Mouse (Mus musculus) midbrain, embryonic 14.5 days (tissue): ENCODE measurements around the gene Aars2. TPM values are rescaled to one million over a fixed set of nuclear protein-coding genes. Genes with fewer than 3 reads are reported as not detected.

Experiments used
- ATAC-seq: fragments of 200-750 bp; cut with Nextera tagmentation; 2 replicates; pipeline ENCODE4 v1.8.0; 2017; ENCODE audit warnings: moderate number of reproducible peaks, moderate library complexity; ENCODE audit not compliant: low FRiP score, low TSS enrichment
- DNase-seq: peaks from one replicate; pipeline ENCODE4 v3.0.0-alpha.2; 2015
- H3K27ac ChIP-seq: fragments of 300-500 bp; sonication (generic); replicated peaks from 2 replicates; pipeline ENCODE4 v1.5.1; 2014; ENCODE audit warnings: mild to moderate bottlenecking, low read depth, low read length, moderate library complexity
- H3K27me3 ChIP-seq: fragments of 300-500 bp; sonication (generic); 2 replicates; pipeline ENCODE4 v1.6.1; 2014; ENCODE audit warnings: low read length, control low read depth, mixed read lengths; ENCODE audit not compliant: control insufficient read depth, insufficient read depth
- H3K36me3 ChIP-seq: fragments of 300-500 bp; sonication (generic); 2 replicates; pipeline ENCODE4 v1.6.1; 2014; ENCODE audit warnings: low read length, control low read depth; ENCODE audit not compliant: control insufficient read depth, insufficient read depth
- H3K4me1 ChIP-seq: fragments of 300-500 bp; sonication (generic); 2 replicates; pipeline ENCODE4 v1.6.1; 2014; ENCODE audit warnings: mild to moderate bottlenecking, antibody characterized with exemption, low read length, control low read depth; ENCODE audit not compliant: control insufficient read depth, insufficient read depth
- H3K4me2 ChIP-seq: fragments of 300-500 bp; sonication (generic); 2 replicates; pipeline ENCODE4 v1.6.1; 2014; ENCODE audit warnings: mild to moderate bottlenecking, low read length, moderate library complexity
- H3K4me3 ChIP-seq: fragments of 300-500 bp; sonication (generic); replicated peaks from 2 replicates; pipeline ENCODE4 v1.5.1; 2014; ENCODE audit warnings: low read depth, low read length
- H3K9ac ChIP-seq: fragments of 300-500 bp; sonication (generic); replicated peaks from 2 replicates; pipeline ENCODE4 v1.6.1; 2014; ENCODE audit warnings: mild to moderate bottlenecking, low read length, moderate library complexity
- H3K9me3 ChIP-seq: fragments of 300-500 bp; sonication (generic); 2 replicates; pipeline ENCODE4 v1.6.1; 2016; ENCODE audit warnings: low read length, control low read depth, mixed read lengths; ENCODE audit not compliant: control insufficient read depth
- WGBS: fragments of 180-500 bp; shearing (Covaris S2); extraction: QIAGEN DNeasy Blood & Tissue Kit; methylation state at CpG from one replicate; pipeline ENCODE4 v1.1.7; 2014; 5-methylcytosine and 5-hydroxymethylcytosine counted together
- polyA plus RNA-seq: library from polyadenylated mRNA; unstranded; fragments of >200 nt; fragmentation: Nextera tagmentation; extraction: Ambion mirVana; gene quantifications from 2 replicates; pipeline ENCODE4 v1.2.1, GENCODE M21; 2014

The Aars2 gene
- polyA plus RNA-seq, 1 experiment from 2014 or later = 14.8 TPM

DNA sequence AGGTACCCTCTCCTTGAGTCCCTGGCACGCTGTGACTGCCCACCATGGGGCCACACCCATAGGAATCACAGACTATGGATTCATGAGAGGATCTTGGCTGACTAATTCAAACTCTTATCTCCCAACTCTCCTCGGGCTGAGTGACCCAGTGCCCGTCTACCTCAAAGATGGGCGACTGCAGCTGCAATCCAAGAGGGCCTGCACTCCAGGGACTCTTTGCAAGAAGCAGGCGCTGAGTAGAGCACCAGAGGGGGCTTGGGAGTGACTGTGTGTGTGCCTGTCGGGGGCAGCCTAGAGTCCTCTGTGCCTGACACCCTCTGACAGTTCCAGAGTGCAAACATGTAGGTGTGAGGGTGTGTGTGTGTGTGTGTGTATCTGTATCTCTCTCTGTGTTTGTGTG, 35.5 kb downstream of the Aars2 start:
- H3K27me3 ChIP-seq = peaks cover 24% of the 10 kb centered on the region
- H3K4me1 ChIP-seq = peaks cover 21% of the 10 kb centered on the region
- H3K36me3 ChIP-seq = peaks cover 35% of the 10 kb centered on the region
- H3K9ac ChIP-seq = no peak overlapping the region
- H3K4me2 ChIP-seq = no peak overlapping the region
- H3K27ac ChIP-seq = no peak overlapping the region
- no peak overlapping the region for H3K4me3 ChIP-seq
- 40% methylated on average over 6 of the region's 6 CpGs for WGBS
- no peaks in the 10 kb centered on the region for H3K9me3 ChIP-seq
- ATAC-seq (no peak), DNase-seq (no peak)

DNA sequence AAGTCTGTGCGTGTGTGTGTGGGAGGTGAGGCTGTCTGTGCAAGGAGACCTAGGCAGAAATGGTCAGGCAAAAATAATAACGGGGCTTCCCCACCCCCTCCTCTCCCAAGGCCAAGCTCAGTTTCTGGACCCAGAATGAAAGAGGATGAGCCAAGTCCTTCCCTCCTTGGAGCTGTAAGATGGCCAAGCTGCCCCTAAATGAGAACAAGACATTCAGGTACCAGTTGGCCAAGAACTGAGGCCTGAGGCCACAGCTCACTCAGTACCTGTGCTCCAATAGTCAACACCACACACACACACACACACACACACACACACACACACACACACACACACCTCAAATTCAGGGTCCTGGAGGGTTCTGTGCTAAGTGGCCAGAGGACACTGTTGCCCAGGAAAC, 36.1 kb downstream of the Aars2 start:
- Histone ChIP-seq H3K27me3 (peaks cover 29% of the 10 kb centered on the region), H3K4me2 (no peak overlapping the region), H3K9ac (no peak overlapping the region), H3K4me3 (no peak overlapping the region), H3K36me3 (peaks cover 35% of the 10 kb centered on the region), H3K9me3 (no peaks in the 10 kb centered on the region), H3K27ac (no peak overlapping the region), H3K4me1 (peaks cover 25% of the 10 kb centered on the region)
- 83% methylated on average over 2 of the region's 2 CpGs for WGBS
- ATAC-seq (no peak), DNase-seq (no peak)

GRCm38 (mm10) chr17:45543115-45543514, 36.5 kb downstream of the Aars2 start:
- no peak overlapping the region for H3K4me2 ChIP-seq
- H3K36me3 ChIP-seq = peaks cover 35% of the 10 kb centered on the region
- peaks cover 29% of the 10 kb centered on the region for H3K4me1 ChIP-seq
- H3K27ac ChIP-seq = no peak overlapping the region
- no peak for ATAC-seq
- peaks cover 31% of the 10 kb centered on the region for H3K27me3 ChIP-seq
- H3K4me3 ChIP-seq = no peak overlapping the region
- no peak overlapping the region for H3K9ac ChIP-seq
- DNase-seq = no peak
- no peaks in the 10 kb centered on the region for H3K9me3 ChIP-seq
- WGBS = 54% methylated on average over 1 of the region's 1 CpGs

GRCm38 (mm10) chr17:45544001-45544872, 37.6 kb downstream of the Aars2 start:
- no peak overlapping the region; the same call in 1 of the 2 replicates for H3K9ac ChIP-seq
- 12% methylated on average over 24 of the region's 24 CpGs for WGBS
- peaks cover 33% of the 10 kb centered on the region for H3K4me1 ChIP-seq
- H3K27me3 ChIP-seq = peaks cover 31% of the 10 kb centered on the region
- peaks cover 35% of the 10 kb centered on the region for H3K36me3 ChIP-seq
- peak overlapping the region; percentile 35; the same call in 1 of the 2 replicates for H3K4me2 ChIP-seq
- ATAC-seq (no peak), DNase-seq (peak; percentile 73)
- H3K4me3 ChIP-seq = peak overlapping the region; percentile 12; the same call in 1 of the 2 replicates
- 0 out of 2 replicates have a peak overlapping the region, but pooled peaks have one; percentile 20 for H3K27ac ChIP-seq
- H3K9me3 ChIP-seq = no peaks in the 10 kb centered on the region

- Histone ChIP-seq H3K4me3 (peak overlapping the region; percentile 12; the same call in 1 of the 2 replicates), H3K9ac (peak overlapping the region; percentile 23; the same call in 1 of the 2 replicates), H3K9me3 (no peaks in the 10 kb centered on the region), H3K4me2 (peak overlapping the region; percentile 35), H3K27me3 (peaks cover 31% of the 10 kb centered on the region), H3K27ac (0 out of 2 replicates have a peak overlapping the region, but pooled peaks have one; percentile 20), H3K36me3 (peaks cover 35% of the 10 kb centered on the region), H3K4me1 (peaks cover 34% of the 10 kb centered on the region)
- ATAC-seq = no peak
- 3% methylated on average over 46 of the region's 46 CpGs for WGBS
- peak; percentile 64 for DNase-seq
Measured at GRCm38 (mm10) chr17:45544873-45545277, 38.2 kb downstream of the Aars2 start.

GRCm38 (mm10) chr17:45545278-45545961, 38.8 kb downstream of the Aars2 start:
- peaks cover 39% of the 10 kb centered on the region for H3K4me1 ChIP-seq
- H3K27me3 ChIP-seq = peaks cover 31% of the 10 kb centered on the region
- WGBS = 11% methylated on average over 74 of the region's 74 CpGs
- H3K4me2 ChIP-seq = peak overlapping the region; percentile 35
- H3K27ac ChIP-seq = no peak overlapping the region
- peak; percentile 59 for DNase-seq
- H3K4me3 ChIP-seq = peak overlapping the region; percentile 15
- ATAC-seq = no peak
- H3K36me3 ChIP-seq = peaks cover 35% of the 10 kb centered on the region
- H3K9me3 ChIP-seq = no peaks in the 10 kb centered on the region
- peak overlapping the region; percentile 23; the same call in 1 of the 2 replicates for H3K9ac ChIP-seq

GRCm38 (mm10) chr17:45546941-45547340, 40.3 kb downstream of the Aars2 start:
- H3K27me3 ChIP-seq = peaks cover 31% of the 10 kb centered on the region
- H3K36me3 ChIP-seq = peaks cover 35% of the 10 kb centered on the region
- ATAC-seq (no peak), DNase-seq (no peak)
- no peak overlapping the region for H3K9ac ChIP-seq
- no peak overlapping the region for H3K4me2 ChIP-seq
- no peak overlapping the region for H3K4me3 ChIP-seq
- no peak overlapping the region for H3K27ac ChIP-seq
- 72% methylated on average over 16 of the region's 16 CpGs for WGBS
- H3K9me3 ChIP-seq = no peaks in the 10 kb centered on the region
- H3K4me1 ChIP-seq = peaks cover 44% of the 10 kb centered on the region

DNA sequence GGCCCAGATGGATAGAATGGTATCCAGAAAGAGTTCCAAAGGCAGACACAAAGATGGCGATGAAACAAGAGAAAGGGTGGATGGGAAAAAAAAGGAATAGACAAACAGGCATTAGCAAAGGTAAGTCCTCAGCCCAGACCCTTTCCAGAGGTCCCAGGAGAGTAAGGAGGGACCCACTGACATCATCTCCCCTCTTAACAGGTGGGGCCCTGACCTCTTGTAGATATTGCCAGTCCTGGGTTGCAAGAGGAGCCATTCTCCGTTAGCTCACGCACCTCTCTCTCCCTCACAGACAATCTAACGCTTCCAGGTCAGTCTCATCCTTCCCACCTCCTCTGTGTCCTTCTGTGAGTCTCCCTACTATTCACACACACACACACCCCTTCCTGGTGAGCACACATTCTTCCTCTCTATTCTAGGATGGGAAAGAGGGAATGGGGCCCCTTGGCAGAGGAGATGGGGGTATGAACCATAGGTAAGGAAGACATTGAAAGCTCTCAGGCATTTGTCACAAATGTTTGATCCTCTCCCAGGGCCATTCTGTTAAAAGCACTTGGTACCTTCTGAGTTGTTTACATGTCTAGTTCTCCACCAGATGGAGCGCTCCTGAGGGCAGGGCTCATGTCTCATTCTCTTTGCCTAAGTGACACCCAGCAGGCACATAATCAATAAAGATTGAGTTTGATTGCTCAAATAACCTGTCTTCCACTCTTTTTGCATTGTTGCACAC, 41.0 kb downstream of the Aars2 start:
- DNase-seq (no peak), ATAC-seq (no peak)
- Histone ChIP-seq H3K36me3 (peaks cover 35% of the 10 kb centered on the region), H3K4me1 (peaks cover 46% of the 10 kb centered on the region), H3K27ac (no peak overlapping the region), H3K9me3 (no peaks in the 10 kb centered on the region), H3K27me3 (peaks cover 31% of the 10 kb centered on the region), H3K9ac (no peak overlapping the region), H3K4me2 (peak overlapping the region; percentile 64), H3K4me3 (peak overlapping the region; percentile 93)
- 78% methylated on average over 5 of the region's 5 CpGs for WGBS
